Comparison of ENCODE assay signal across 9 mouse cellular contexts in genomic region chr2:178574859-178575258, GRCm38 (mm10).
DNase-seq lines count a peak whose midpoint lies in the region; ATAC-seq and TF ChIP-seq lines count a peak whose summit lies in the region.
"Had no signal": no experiment of that assay in that cellular context is flagged by ENCODE, and none has a peak within 500 bp of the region (broad histone marks: within the 10 kb centered on the region; RNA-seq: fewer than 3 reads in every experiment).

No protein-coding gene starts in this region.

- no peak for TF ChIP-seq POLR2A in cortical plate, adult 2 months (IDR thresholded peaks at IDR 0.05; ENCODE audit: extremely low read depth, insufficient read depth, low read length)

- no peak overlapping the region for H3K4me2 ChIP-seq in liver, embryonic 12.5 days
- no peak overlapping the region for H3K4me2 ChIP-seq in hindbrain, postnatal 0 days (ENCODE audit: low read depth, low read length)
- H3K4me2 ChIP-seq in neural tube, embryonic 13.5 days, result no peak overlapping the region
- H3K4me2 ChIP-seq: liver, embryonic 13.5 days had no signal

- H3K9ac ChIP-seq in liver, embryonic 12.5 days, result no peak overlapping the region
- H3K9ac ChIP-seq in hindbrain, postnatal 0 days (replicated peaks; ENCODE audit: low read length), result no peak overlapping the region
- H3K9ac ChIP-seq in neural tube, embryonic 13.5 days, result no peak overlapping the region
- H3K9ac ChIP-seq: liver, embryonic 13.5 days had no signal

- no peaks in the 10 kb centered on the region for H3K9me3 ChIP-seq in liver, embryonic 12.5 days (replicated peaks)
- H3K9me3 ChIP-seq in hindbrain, postnatal 0 days (ENCODE audit: low read length), result no peaks in the 10 kb centered on the region
- no peaks in the 10 kb centered on the region for H3K9me3 ChIP-seq in neural tube, embryonic 13.5 days
- H3K9me3 ChIP-seq: liver, embryonic 13.5 days had no signal

- no peak overlapping the region for H3K27ac ChIP-seq in liver, embryonic 12.5 days
- no peak overlapping the region for H3K27ac ChIP-seq in cortical plate, adult 2 months (ENCODE audit: insufficient read depth, low read length)
- H3K27ac ChIP-seq in hindbrain, postnatal 0 days, result no peak overlapping the region
- H3K27ac ChIP-seq in neural tube, embryonic 13.5 days (replicated peaks), result no peak overlapping the region
- H3K27ac ChIP-seq: liver, embryonic 13.5 days had no signal

- no peaks in the 10 kb centered on the region for H3K4me1 ChIP-seq in liver, embryonic 12.5 days
- H3K4me1 ChIP-seq in cortical plate, adult 2 months (ENCODE audit: control insufficient read depth, insufficient read depth, low read length), result no peaks in the 10 kb centered on the region
- 0 out of 2 replicates have a peak, but pooled peaks cover 7% of the 10 kb centered on the region for H3K4me1 ChIP-seq in hindbrain, postnatal 0 days (ENCODE audit: insufficient read depth, low read length)
- peaks cover 21% of the 10 kb centered on the region for H3K4me1 ChIP-seq in neural tube, embryonic 13.5 days (replicated peaks)
- H3K4me1 ChIP-seq: liver, embryonic 13.5 days had no signal

- peak; percentile 33; the same call in 1 of the 2 replicates for TF ChIP-seq CTCF in cortical plate, adult 2 months (IDR thresholded peaks at IDR 0.05; ENCODE audit: extremely low read depth, insufficient read depth, low read length)
- TF ChIP-seq CTCF in hindbrain, postnatal 0 days (IDR thresholded peaks at IDR 0.05; ENCODE audit: low read depth), result peak; percentile 72

- no peak for ATAC-seq in liver, embryonic 12.5 days
- ATAC-seq in hindbrain, postnatal 0 days, result no peak
- ATAC-seq in neural tube, embryonic 13.5 days (ENCODE audit: low read depth), result 0 out of 2 replicates have a peak, but pooled peaks have one; percentile 32

- H3K4me3 ChIP-seq in liver, embryonic 12.5 days, result no peak overlapping the region
- no peak overlapping the region for H3K4me3 ChIP-seq in cortical plate, adult 2 months (ENCODE audit: insufficient read depth, low read length)
- H3K4me3 ChIP-seq in hindbrain, postnatal 0 days (ENCODE audit: low read length), result no peak overlapping the region
- no peak overlapping the region for H3K4me3 ChIP-seq in neural tube, embryonic 13.5 days
- H3K4me3 ChIP-seq: liver, embryonic 13.5 days had no signal

- intact Hi-C loops in left cerebral cortex, postnatal 10 days (cut with DNase I), result loop anchor here (5.0 kb wide), 2 partner anchors 47 to 92 kb away; no protein-coding TSS in a partner anchor

- peak; percentile 48 for DNase-seq in liver
- DNase-seq in adrenal gland, adult 2 months, result peak; percentile 68
- DNase-seq in hindbrain, postnatal 0 days (ENCODE audit: low spot score), result peak; percentile 86
- DNase-seq in left cerebral cortex, postnatal 10 days (ENCODE audit: extremely low spot score in 1 of 2, low spot score in 2 of 2), result peak; percentile 43 to 52
- peak; percentile 47 to 49 for DNase-seq in urinary bladder, postnatal 36 days (ENCODE audit: low spot score in 2 of 2)
- DNase-seq: liver, embryonic 13.5 days had no signal

- WGBS in liver, embryonic 12.5 days (ENCODE audit: insufficient replicate concordance), result 31% methylated on average over 4 of the region's 4 CpGs
- WGBS in hindbrain, postnatal 0 days, result 42% methylated on average over 4 of the region's 4 CpGs
- 47% methylated on average over 4 of the region's 4 CpGs for WGBS in neural tube, embryonic 13.5 days

- no peaks in the 10 kb centered on the region for H3K36me3 ChIP-seq in liver, embryonic 12.5 days
- no peaks in the 10 kb centered on the region for H3K36me3 ChIP-seq in hindbrain, postnatal 0 days (ENCODE audit: insufficient read depth, low read length)
- no peaks in the 10 kb centered on the region for H3K36me3 ChIP-seq in neural tube, embryonic 13.5 days
- H3K36me3 ChIP-seq: liver, embryonic 13.5 days had no signal

- H3K27me3 ChIP-seq in liver, embryonic 12.5 days (replicated peaks), result no peaks in the 10 kb centered on the region
- H3K27me3 ChIP-seq in hindbrain, postnatal 0 days (ENCODE audit: insufficient read depth, low read length), result no peaks in the 10 kb centered on the region
- H3K27me3 ChIP-seq in neural tube, embryonic 13.5 days, result no peaks in the 10 kb centered on the region
- H3K27me3 ChIP-seq: liver, embryonic 13.5 days had no signal
